Mouse (Mus musculus): ENCODE measurements around the gene Edem3. TPM values are rescaled to one million over a fixed set of nuclear protein-coding genes. Genes with fewer than 3 reads are reported as not detected.

Gene Edem3
- 4.0 and 8.6 TPM in 2 replicates for polyA plus RNA-seq (2011; ENCODE audit: insufficient read depth, insufficient read length, low replicate concordance, missing spikeins)

GRCm38 (mm10) chr1:151754881-151755659, at the start of gene Edem3:
Gene Edem3, plus strand, starts transcription at chr1:151755371.
- TF ChIP-seq POLR2A (IDR thresholded peaks at IDR 0.05; ENCODE audit: borderline replicate concordance, control insufficient read depth, low read depth, low read length) (peak; percentile 69; the same call in 1 of the 2 replicates), CTCF (IDR thresholded peaks at IDR 0.05; ENCODE audit: control insufficient read depth, insufficient read depth, low read length) (no peak)
- H3K27ac ChIP-seq (ENCODE audit: control insufficient read depth, insufficient read depth, low read depth, low read length, poor library complexity): peak within 1 kb of the TSS; percentile 84
- H3K4me1 ChIP-seq (ENCODE audit: control insufficient read depth, insufficient read depth, low read length): no peaks in the 10 kb centered on the region
- peak within 1 kb of the TSS; percentile 96 for H3K4me3 ChIP-seq (replicated peaks; ENCODE audit: control insufficient read depth, low read depth, low read length)
- WGBS: under 1% methylated on average over 64 of the region's 64 CpGs

- H3K4me1 ChIP-seq (ENCODE audit: control insufficient read depth, insufficient read depth, low read length): peaks cover 1% of the 10 kb centered on the region; the same call in 1 of the 2 replicates
- WGBS: 55% methylated on average over 11 of the region's 11 CpGs
- H3K4me3 ChIP-seq (replicated peaks; ENCODE audit: control insufficient read depth, low read depth, low read length): no peak overlapping the region
- TF ChIP-seq POLR2A (IDR thresholded peaks at IDR 0.05; ENCODE audit: borderline replicate concordance, control insufficient read depth, low read depth, low read length): no peak
- peak; percentile 68 for TF ChIP-seq CTCF (IDR thresholded peaks at IDR 0.05; ENCODE audit: control insufficient read depth, insufficient read depth, low read length)
- H3K27ac ChIP-seq (ENCODE audit: control insufficient read depth, insufficient read depth, low read depth, low read length, poor library complexity): no peak overlapping the region
Observed at GRCm38 (mm10) chr1:151705723-151706396, 49.3 kb upstream of the Edem3 start.

GRCm38 (mm10) chr1:151706397-151706752, 48.8 kb upstream of the Edem3 start:
- Histone ChIP-seq H3K4me3 (replicated peaks; ENCODE audit: control insufficient read depth, low read depth, low read length) (no peak overlapping the region), H3K4me1 (ENCODE audit: control insufficient read depth, insufficient read depth, low read length) (peaks cover 1% of the 10 kb centered on the region; the same call in 1 of the 2 replicates), H3K27ac (ENCODE audit: control insufficient read depth, insufficient read depth, low read depth, low read length, poor library complexity) (no peak overlapping the region)
- WGBS: 79% methylated on average over 3 of the region's 3 CpGs
- TF ChIP-seq CTCF (IDR thresholded peaks at IDR 0.05; ENCODE audit: control insufficient read depth, insufficient read depth, low read length): no peak
- TF ChIP-seq POLR2A (IDR thresholded peaks at IDR 0.05; ENCODE audit: borderline replicate concordance, control insufficient read depth, low read depth, low read length): no peak

GRCm38 (mm10) chr1:151708966-151709733, 46.0 kb upstream of the Edem3 start:
- Histone ChIP-seq H3K4me1 (ENCODE audit: control insufficient read depth, insufficient read depth, low read length) (peaks cover 1% of the 10 kb centered on the region; the same call in 1 of the 2 replicates), H3K27ac (ENCODE audit: control insufficient read depth, insufficient read depth, low read depth, low read length, poor library complexity) (peak overlapping the region; percentile 29; the same call in 1 of the 2 replicates), H3K4me3 (replicated peaks; ENCODE audit: control insufficient read depth, low read depth, low read length) (no peak overlapping the region)
- no peak for TF ChIP-seq POLR2A (IDR thresholded peaks at IDR 0.05; ENCODE audit: borderline replicate concordance, control insufficient read depth, low read depth, low read length)
- no peak for TF ChIP-seq CTCF (IDR thresholded peaks at IDR 0.05; ENCODE audit: control insufficient read depth, insufficient read depth, low read length)
- 41% methylated on average over 13 of the region's 13 CpGs for WGBS

- TF ChIP-seq POLR2A (IDR thresholded peaks at IDR 0.05; ENCODE audit: borderline replicate concordance, control insufficient read depth, low read depth, low read length): no peak
- TF ChIP-seq CTCF (IDR thresholded peaks at IDR 0.05; ENCODE audit: control insufficient read depth, insufficient read depth, low read length): no peak
- 14% methylated on average over 2 of the region's 2 CpGs for WGBS
- peaks cover 1% of the 10 kb centered on the region; the same call in 1 of the 2 replicates for H3K4me1 ChIP-seq (ENCODE audit: control insufficient read depth, insufficient read depth, low read length)
- H3K4me3 ChIP-seq (replicated peaks; ENCODE audit: control insufficient read depth, low read depth, low read length): no peak overlapping the region
- no peak overlapping the region; the same call in 1 of the 2 replicates for H3K27ac ChIP-seq (ENCODE audit: control insufficient read depth, insufficient read depth, low read depth, low read length, poor library complexity)
Observed at GRCm38 (mm10) chr1:151709734-151710022, 45.5 kb upstream of the Edem3 start.

- H3K27ac ChIP-seq (ENCODE audit: control insufficient read depth, insufficient read depth, low read depth, low read length, poor library complexity): no peak overlapping the region
- 53% methylated on average over 5 of the region's 5 CpGs for WGBS
Observed at GRCm38 (mm10) chr1:151710424-151711055, 44.6 kb upstream of the Edem3 start.

GRCm38 (mm10) chr1:151711062-151711461, 44.1 kb upstream of the Edem3 start:
- Histone ChIP-seq H3K4me3 (replicated peaks; ENCODE audit: control insufficient read depth, low read depth, low read length) (no peak overlapping the region), H3K27ac (ENCODE audit: control insufficient read depth, insufficient read depth, low read depth, low read length, poor library complexity) (no peak overlapping the region), H3K4me1 (ENCODE audit: control insufficient read depth, insufficient read depth, low read length) (peaks cover 1% of the 10 kb centered on the region; the same call in 1 of the 2 replicates)
- no peak for TF ChIP-seq CTCF (IDR thresholded peaks at IDR 0.05; ENCODE audit: control insufficient read depth, insufficient read depth, low read length)
- no peak for TF ChIP-seq POLR2A (IDR thresholded peaks at IDR 0.05; ENCODE audit: borderline replicate concordance, control insufficient read depth, low read depth, low read length)
- WGBS: 84% methylated on average over 7 of the region's 7 CpGs

More at GRCm38 (mm10) chr1:151710424-151711055, 44.6 kb upstream of the Edem3 start:
- no peak for TF ChIP-seq CTCF (IDR thresholded peaks at IDR 0.05; ENCODE audit: control insufficient read depth, insufficient read depth, low read length)
- TF ChIP-seq POLR2A (IDR thresholded peaks at IDR 0.05; ENCODE audit: borderline replicate concordance, control insufficient read depth, low read depth, low read length): no peak
- H3K4me3 ChIP-seq (replicated peaks; ENCODE audit: control insufficient read depth, low read depth, low read length): no peak overlapping the region
- H3K4me1 ChIP-seq (ENCODE audit: control insufficient read depth, insufficient read depth, low read length): peaks cover 1% of the 10 kb centered on the region; the same call in 1 of the 2 replicates
